Mouse (Mus musculus) kidney, postnatal 10 days (tissue): ENCODE data around the gene Pde10a.

ENCODE experiments used
- DNase-seq: peaks from one replicate; pipeline ENCODE4 v3.0.0; 2021; ENCODE audit warnings: mixed read lengths

Pde10a gene

GRCm38 (mm10) chr17:8525971-8526740, 984 bp downstream of the Pde10a start:
- peak; percentile 17 for DNase-seq

- no peak for DNase-seq
These were observed 1.7 kb downstream of the Pde10a start for GRCm38 (mm10) chr17:8526815-8527261.

- no peak for DNase-seq
These were observed 3.5 kb downstream of the Pde10a start for GRCm38 (mm10) chr17:8528641-8529040.

- DNase-seq: no peak
These were observed 7.4 kb downstream of the Pde10a start for GRCm38 (mm10) chr17:8532609-8533008.

- peak; percentile 16 for DNase-seq
These were observed 8.7 kb downstream of the Pde10a start for GRCm38 (mm10) chr17:8533828-8534227.

- no peak for DNase-seq
These were observed 11.3 kb downstream of the Pde10a start for GRCm38 (mm10) chr17:8536522-8536921.

- no peak for DNase-seq
These were observed 12.9 kb downstream of the Pde10a start for GRCm38 (mm10) chr17:8538102-8538501.

GRCm38 (mm10) chr17:8541974-8542538, 16.9 kb downstream of the Pde10a start:
- DNase-seq: no peak

- DNase-seq: no peak
These were observed 21.2 kb downstream of the Pde10a start for GRCm38 (mm10) chr17:8546366-8546765.

GRCm38 (mm10) chr17:8548733-8549132, 23.6 kb downstream of the Pde10a start:
- DNase-seq: no peak

- no peak for DNase-seq
These were observed 26.5 kb downstream of the Pde10a start for GRCm38 (mm10) chr17:8551641-8552040.

- DNase-seq: no peak
These were observed 27.3 kb downstream of the Pde10a start for GRCm38 (mm10) chr17:8552346-8553035.

- DNase-seq: no peak
These were observed 28.4 kb downstream of the Pde10a start for GRCm38 (mm10) chr17:8553601-8554000.

- no peak for DNase-seq
These were observed 29.0 kb downstream of the Pde10a start for GRCm38 (mm10) chr17:8554219-8554618.

- DNase-seq: no peak
These were observed 30.6 kb downstream of the Pde10a start for GRCm38 (mm10) chr17:8555785-8556184.

- DNase-seq: no peak
These were observed 31.1 kb downstream of the Pde10a start for GRCm38 (mm10) chr17:8556223-8556622.

GRCm38 (mm10) chr17:8557926-8558325, 32.8 kb downstream of the Pde10a start:
- DNase-seq: no peak

GRCm38 (mm10) chr17:8562101-8562885, 37.1 kb downstream of the Pde10a start:
- no peak for DNase-seq

GRCm38 (mm10) chr17:8562886-8563280, 37.7 kb downstream of the Pde10a start:
- no peak for DNase-seq

- no peak for DNase-seq
These were observed 41.7 kb downstream of the Pde10a start, which contains the start of gene Gm17087 for GRCm38 (mm10) chr17:8566850-8567249. Gene Gm17087 (minus strand): TSS chr17:8566950.

GRCm38 (mm10) chr17:8573542-8574260, 48.5 kb downstream of the Pde10a start:
- no peak for DNase-seq

GRCm38 (mm10) chr17:8580360-8580759, 55.2 kb downstream of the Pde10a start:
- peak; percentile 18 for DNase-seq
